Mouse (Mus musculus) CH12.LX (cell line): ENCODE data around the gene Asb8. TPM values are rescaled to one million over a fixed set of nuclear protein-coding genes. Genes with fewer than 3 reads are reported as not detected.
A peak's percentile ranks its signal among the peaks of the same experiment; 100 is the strongest.

Experiments used
- DNase-seq: peaks from one replicate; pipeline ENCODE4 v3.0.0-alpha.2; 2013; ENCODE audit errors: extremely low read depth
- H3K27ac ChIP-seq: 2 replicates; pipeline ENCODE4 v1.5.1; 2012; ENCODE audit warnings: low read depth, mild to moderate bottlenecking, control low read depth, moderate library complexity; ENCODE audit not compliant: insufficient read depth
- H3K27me3 ChIP-seq: replicated peaks from 2 replicates; pipeline ENCODE3; 2012; ENCODE audit warnings: inconsistent platforms
- H3K36me3 ChIP-seq, 2 experiments: replicated peaks in 1 of 2; 2 replicates each; pipeline versions ENCODE3 to v1.6.1; 2012; ENCODE audit warnings: inconsistent platforms in 1 of 2, low read length in 1 of 2, mild to moderate bottlenecking in 1 of 2, mixed read lengths in 1 of 2, moderate library complexity in 1 of 2; ENCODE audit not compliant: control insufficient read depth in 1 of 2, insufficient read depth in 1 of 2
- H3K4me1 ChIP-seq, 2 experiments: 2 replicates each; pipeline ENCODE4 v1.6.1; 2012; ENCODE audit warnings: inconsistent platforms in 1 of 2, moderate library complexity in 1 of 2; ENCODE audit not compliant: insufficient read depth in 2 of 2, control insufficient read depth in 1 of 2
- H3K4me2 ChIP-seq: 2 replicates; pipeline ENCODE4 v1.6.1; 2012; ENCODE audit warnings: low read depth, mild to moderate bottlenecking, control low read depth; ENCODE audit not compliant: poor library complexity, insufficient read depth, severe bottlenecking
- H3K4me3 ChIP-seq, 3 experiments: fragments of 150-350 bp in 1 of 3; sonication (generic) in 1 of 3; replicated peaks in 1 of 3; 2 replicates each; pipeline versions ENCODE3 to v1.5.1; 2011 to 2012; ENCODE audit warnings: low read depth in 2 of 3, low read length in 2 of 3, mild to moderate bottlenecking in 2 of 3, moderate library complexity in 2 of 3, control low read depth in 1 of 3, improper control_type of control experiment in 1 of 3, inconsistent platforms in 1 of 3, mixed read lengths in 1 of 3; ENCODE audit not compliant: poor library complexity in 1 of 3
- H3K79me2 ChIP-seq: replicated peaks from 2 replicates; pipeline ENCODE4 v1.6.1; 2012; ENCODE audit warnings: mild to moderate bottlenecking, moderate library complexity; ENCODE audit not compliant: control insufficient read depth, poor library complexity, insufficient read depth, severe bottlenecking; ENCODE audit errors: extremely low read depth
- H3K9ac ChIP-seq: 2 replicates; pipeline ENCODE4 v1.6.1; 2012; ENCODE audit warnings: low read depth, mild to moderate bottlenecking, control low read depth, moderate library complexity; ENCODE audit not compliant: insufficient read depth
- H3K9me3 ChIP-seq: replicated peaks from 2 replicates; pipeline ENCODE3; 2012; ENCODE audit warnings: low read length, inconsistent platforms, mixed read lengths
- BHLHE40 ChIP-seq: IDR thresholded peaks from 2 replicates; pipeline ENCODE4 v1.6.1; 2011; ENCODE audit warnings: mild to moderate bottlenecking, low read depth, low read length, improper control_type of control experiment
- EP300 ChIP-seq: IDR thresholded peaks from 2 replicates; pipeline ENCODE4 v1.6.1; 2011; ENCODE audit warnings: low read length, improper control_type of control experiment
- JUND ChIP-seq: conservative IDR thresholded peaks from 2 replicates; pipeline ENCODE4 v1.6.1; 2011; ENCODE audit warnings: low read depth, low read length, improper control_type of control experiment
- MAX ChIP-seq: IDR thresholded peaks from 2 replicates; pipeline ENCODE4 v1.6.1; 2011; ENCODE audit warnings: low read length, improper control_type of control experiment
- MAZ ChIP-seq: IDR thresholded peaks from 2 replicates; pipeline ENCODE4 v1.6.1; 2012; ENCODE audit warnings: low read depth, mild to moderate bottlenecking, inconsistent platforms, low read length, improper control_type of control experiment, moderate library complexity
- MXI1 ChIP-seq: IDR thresholded peaks from 2 replicates; pipeline ENCODE4 v1.6.1; 2011; ENCODE audit warnings: mild to moderate bottlenecking, low read depth, low read length, improper control_type of control experiment
- SMC3 ChIP-seq: IDR thresholded peaks from 2 replicates; pipeline ENCODE4 v1.6.1; 2011; ENCODE audit warnings: low read depth, low read length, improper control_type of control experiment
- TBP ChIP-seq: conservative IDR thresholded peaks from 2 replicates; pipeline ENCODE4 v1.6.1; 2011; ENCODE audit warnings: low read depth, low read length, improper control_type of control experiment
- ZC3H11A ChIP-seq: IDR thresholded peaks from 2 replicates; pipeline ENCODE4 v1.6.1; 2012; ENCODE audit warnings: low read depth, mild to moderate bottlenecking, inconsistent platforms, low read length, improper control_type of control experiment
- ZKSCAN1 ChIP-seq: IDR thresholded peaks from 2 replicates; pipeline ENCODE4 v1.6.1; 2012; ENCODE audit warnings: low read depth, inconsistent platforms, low read length, improper control_type of control experiment, borderline replicate concordance
- dilution Hi-C: fragments of 300-500 bp; cut with MboI; formaldehyde crosslinking; loops from 2 replicates; pipeline ENCODE4 v1.14.3; 2020; ENCODE audit warnings: low sequenced_read_pairs; ENCODE audit not compliant: extremely low pct_unique_long_range_greater_than_20kb, extremely low pct_ligation_motif_present
- in situ Hi-C: fragments of 300-500 bp; cut with MboI; formaldehyde crosslinking; loops from 3 replicates; pipeline ENCODE4 v1.14.3; 2019; ENCODE audit warnings: low sequenced_read_pairs, low pct_ligation_motif_present, low pct_unique_long_range_greater_than_20kb, mixed read lengths
- polyA plus RNA-seq: library from polyadenylated mRNA; unstranded; fragments of >175 nt; gene quantifications from 2 replicates; pipeline ENCODE4 v1.2.1, GENCODE M21; 2012; ENCODE audit warnings: low read depth; ENCODE audit not compliant: insufficient read length
- total RNA-seq, 2 experiments: library from RNA; depleted of rRNA; stranded (reverse); fragments of 300-350 nt in 1 of 2; fragments of >200 nt in 1 of 2; gene quantifications; 2 replicates each; pipeline ENCODE4 v1.2.3; 2012 to 2014

The Asb8 gene
- total and polyA plus RNA-seq, 3 experiments = 20.5 to 32.5 (median 27.7) TPM

- in situ Hi-C loops = loop anchor here (10.0 to 25.0 kb wide), 2 partner anchors 190 to 293 kb away; partner anchors contain the start of gene Tmem106c
- H3K4me1 ChIP-seq = peaks cover 8 to 30% of the 10 kb centered on the region in 2 experiments; a peak in 3 of 4 replicates
- H3K27ac ChIP-seq = no peak overlapping the region; the same call in 1 of the 2 replicates
- no peaks in the 10 kb centered on the region for H3K36me3 ChIP-seq
- H3K27me3 ChIP-seq = peaks cover 5% of the 10 kb centered on the region
- dilution Hi-C loops = no loop called here
- H3K9ac ChIP-seq = no peak overlapping the region
- H3K9me3 ChIP-seq = no peaks in the 10 kb centered on the region
- TF ChIP-seq ZKSCAN1 (peak; percentile 83), ZC3H11A (no peak)
- TF ChIP-seq, all 38 proteins: peak for 1
- Histone ChIP-seq H3K4me3 (no peak overlapping the region), H3K79me2 (no peaks in the 10 kb centered on the region), H3K4me2 (no peak overlapping the region)
- DNase-seq = no peak
Observed at GRCm38 (mm10) chr15:98155272-98155671, 10.2 kb downstream of the Asb8 start.

DNA sequence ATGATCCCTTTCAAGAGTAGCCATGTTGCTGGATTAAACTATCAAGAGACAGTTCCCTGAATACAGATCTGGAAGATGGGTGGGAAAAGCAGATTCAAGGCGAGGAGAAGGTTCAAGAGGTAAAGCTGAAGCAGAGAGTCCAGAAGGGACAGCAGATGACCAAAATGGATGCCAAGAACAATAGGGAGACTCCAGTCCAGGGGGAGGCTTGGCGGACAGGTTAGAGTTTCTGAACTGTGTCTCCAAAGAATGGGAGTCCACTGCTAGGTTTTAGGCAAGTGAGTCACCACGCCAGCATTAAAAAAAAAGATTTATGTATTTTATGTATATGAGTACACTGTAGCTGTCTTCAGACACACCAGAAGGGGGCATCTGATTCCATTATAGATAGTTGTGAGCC lies 10.8 kb downstream of the Asb8 start:
- no peak overlapping the region for H3K4me3 ChIP-seq
- TF ChIP-seq EP300 = no peak
- no peaks in the 10 kb centered on the region for H3K9me3 ChIP-seq
- peaks cover 4% of the 10 kb centered on the region for H3K27me3 ChIP-seq
- dilution Hi-C loops = no loop called here
- H3K36me3 ChIP-seq = no peaks in the 10 kb centered on the region
- no peak overlapping the region for H3K9ac ChIP-seq
- no peak overlapping the region for H3K27ac ChIP-seq
- in situ Hi-C loops = loop anchor here (5.0 to 25.0 kb wide), 3 partner anchors 62 to 292 kb away; partner anchors contain the start of genes Pfkm, Senp1 and Tmem106c
- H3K4me1 ChIP-seq = peaks cover 8 to 29% of the 10 kb centered on the region in 2 experiments; a peak in 3 of 4 replicates
- DNase-seq = no peak
- H3K79me2 ChIP-seq = no peaks in the 10 kb centered on the region
- no peak overlapping the region for H3K4me2 ChIP-seq

DNA sequence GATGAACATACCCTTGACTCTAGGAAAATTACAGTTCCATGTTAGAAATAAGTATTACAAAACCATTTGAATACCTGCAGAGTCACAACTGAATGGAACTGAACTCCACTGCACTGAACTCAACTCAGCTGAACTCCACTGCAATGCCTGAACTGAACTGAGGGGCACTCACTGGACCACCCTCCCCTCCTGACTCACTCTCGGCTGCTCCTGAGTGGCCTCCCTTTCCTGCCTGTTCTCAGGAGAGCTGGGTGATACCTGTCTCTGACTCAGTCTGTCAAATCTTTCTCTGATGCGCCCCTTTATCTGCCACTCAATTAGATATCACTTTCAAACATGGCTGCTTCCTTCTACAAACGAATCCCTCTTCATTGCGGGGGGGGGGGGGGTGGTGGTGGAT lies 11.3 kb downstream of the Asb8 start:
- no peak overlapping the region for H3K4me3 ChIP-seq
- H3K4me1 ChIP-seq = peaks cover 8 to 29% of the 10 kb centered on the region in 2 experiments; a peak in 3 of 4 replicates
- TF ChIP-seq JUND (no peak), BHLHE40 (no peak), MAZ (no peak), MAX (no peak), SMC3 (no peak), MXI1 (no peak), TBP (no peak)
- TF ChIP-seq, all 38 proteins: peak for 0
- DNase-seq = no peak
- Histone ChIP-seq H3K27ac (no peak overlapping the region), H3K79me2 (no peaks in the 10 kb centered on the region), H3K36me3 (no peaks in the 10 kb centered on the region), H3K9ac (no peak overlapping the region), H3K27me3 (peaks cover 4% of the 10 kb centered on the region), H3K9me3 (no peaks in the 10 kb centered on the region), H3K4me2 (no peak overlapping the region)
- in situ Hi-C loops (loop anchor here (5.0 to 25.0 kb wide), 3 partner anchors 62 to 292 kb away; partner anchors contain the start of genes Pfkm, Senp1 and Tmem106c), dilution Hi-C loops (no loop called here)
